Mouse (Mus musculus) neural tube, embryonic 10.5 days (tissue): ENCODE data around the gene Wfdc11.
"Not testable (repeated sequence)": the region's sequence is repeated elsewhere in the genome, so short reads cannot be mapped to it uniquely, and the experiment has no call there.

ENCODE experiments used
- DNase-seq: peaks from one replicate; pipeline ENCODE4 v3.0.0-alpha.2; 2017; ENCODE audit warnings: low spot score; ENCODE audit errors: extremely low spot score

The Wfdc11 gene

DNA sequence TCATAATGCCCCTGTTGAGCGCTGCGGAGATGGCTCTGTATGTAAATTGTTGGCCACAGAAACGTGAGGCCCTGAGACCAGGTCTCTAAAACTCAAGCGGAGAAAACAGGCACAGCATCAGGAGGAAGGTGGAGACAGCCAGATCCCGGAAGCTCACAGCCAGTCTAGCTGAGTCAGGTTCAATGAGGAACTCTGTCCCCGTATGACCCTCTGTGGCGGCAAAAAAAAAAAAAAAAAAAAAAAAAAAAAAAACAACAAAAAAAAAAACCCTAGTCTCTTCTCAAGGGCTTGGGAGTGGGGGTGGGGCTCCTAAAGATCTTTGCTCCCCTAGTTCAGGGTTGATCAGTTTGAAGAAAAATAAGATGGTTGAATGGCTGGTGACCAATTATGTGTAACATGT, 32.8 kb downstream of the Wfdc11 start:
- DNase-seq = no peak

DNA sequence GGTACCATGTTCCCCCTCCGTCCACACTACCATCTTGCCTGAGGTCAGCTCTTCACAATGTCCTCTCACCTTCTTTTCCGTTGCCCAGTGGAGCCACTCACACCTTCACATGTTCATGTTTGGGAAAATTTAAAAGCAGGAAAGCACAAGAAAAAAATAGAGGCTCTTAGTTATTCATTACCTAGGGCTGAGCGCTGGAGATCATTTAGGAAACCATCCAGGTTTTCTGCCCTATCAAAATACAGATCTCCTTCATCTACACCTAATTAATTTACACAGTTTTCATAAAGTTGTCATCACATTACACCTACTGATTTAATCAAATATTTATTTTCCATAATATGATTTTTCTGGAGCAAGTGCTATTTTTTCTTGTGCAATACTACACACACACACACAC, 35.2 kb downstream of the Wfdc11 start, which contains the start of gene Wfdc16:
Gene Wfdc16, minus strand, starts transcription at position 101 of the 400 bp plus-strand sequence.
- DNase-seq = no peak

DNA sequence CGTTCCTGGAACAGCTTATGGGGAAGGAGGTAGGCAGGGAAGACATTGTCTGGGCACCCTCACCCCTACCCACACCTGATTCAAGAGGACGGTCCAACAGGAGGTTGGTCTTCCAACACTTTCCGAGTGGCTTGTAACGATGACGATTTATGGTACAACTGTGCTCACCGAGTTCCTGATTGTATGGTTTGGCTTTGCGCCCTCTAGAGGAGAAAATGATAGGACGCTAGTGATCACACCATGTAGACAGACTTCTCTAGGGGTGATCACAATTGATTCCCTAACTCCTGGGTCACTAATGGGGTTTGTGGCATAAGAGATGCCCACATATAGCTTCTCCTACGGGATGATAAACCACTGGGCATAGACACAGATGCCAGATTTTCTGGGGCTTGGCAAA, 38.6 kb downstream of the Wfdc11 start:
- no peak for DNase-seq

DNA sequence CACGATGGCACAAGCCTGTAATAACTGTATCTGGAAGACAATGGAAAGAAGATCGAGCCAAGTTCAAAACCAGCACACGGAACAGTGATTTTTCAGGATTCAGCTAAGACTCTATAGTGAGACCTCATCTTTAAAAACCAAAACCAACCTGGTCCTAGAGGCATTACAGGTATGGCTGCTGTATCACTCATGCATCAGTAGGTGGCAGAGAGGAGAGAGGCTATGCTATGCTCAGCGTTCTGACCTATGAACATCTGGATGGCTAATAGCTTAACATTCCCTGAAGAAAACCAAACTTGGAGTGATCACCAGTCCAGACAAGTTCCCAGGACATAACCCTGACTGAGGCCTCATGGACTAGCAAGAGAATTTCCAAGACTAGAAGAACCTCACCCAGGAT, 52.1 kb downstream of the Wfdc11 start:
- DNase-seq = no peak

DNA sequence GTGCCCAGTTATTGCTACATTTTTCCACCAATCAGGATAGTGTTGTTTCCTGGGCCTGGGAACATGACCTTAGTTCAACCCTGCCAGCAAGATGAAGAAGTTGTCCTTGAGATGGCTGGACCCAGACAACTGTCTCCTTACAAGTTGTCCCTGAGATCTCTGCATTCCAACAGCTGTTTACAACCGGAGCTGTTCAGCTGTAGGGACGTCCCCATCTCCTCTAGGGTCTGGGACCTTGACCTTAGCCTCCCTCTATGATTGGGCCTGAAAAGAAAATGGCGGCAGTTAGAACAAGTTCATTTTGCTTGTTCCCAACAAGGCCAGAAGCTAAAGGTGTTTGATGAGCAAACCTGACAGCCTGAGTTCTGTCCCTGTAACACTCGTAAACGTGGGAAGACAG, 54.8 kb downstream of the Wfdc11 start:
- DNase-seq = no peak

DNA sequence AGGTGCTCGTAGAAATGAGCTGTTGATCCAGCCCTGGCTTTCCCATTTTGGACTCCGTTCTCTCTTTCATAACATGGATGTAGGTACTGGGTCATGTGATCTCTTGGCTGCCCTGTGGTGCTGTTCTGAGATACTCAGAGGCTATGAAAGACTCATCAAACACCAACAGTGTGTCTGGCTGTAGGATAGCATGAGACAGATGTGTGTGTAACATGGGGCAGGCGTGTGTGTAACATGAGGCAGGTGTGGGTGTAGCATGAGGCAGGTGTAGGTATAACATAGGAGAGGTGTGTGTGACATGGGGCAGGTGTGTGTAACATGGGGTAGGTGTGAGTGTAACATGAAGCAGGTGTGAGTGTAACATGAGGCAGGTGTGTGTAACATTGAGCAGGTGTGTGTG, 58.5 kb downstream of the Wfdc11 start:
- no peak for DNase-seq

DNA sequence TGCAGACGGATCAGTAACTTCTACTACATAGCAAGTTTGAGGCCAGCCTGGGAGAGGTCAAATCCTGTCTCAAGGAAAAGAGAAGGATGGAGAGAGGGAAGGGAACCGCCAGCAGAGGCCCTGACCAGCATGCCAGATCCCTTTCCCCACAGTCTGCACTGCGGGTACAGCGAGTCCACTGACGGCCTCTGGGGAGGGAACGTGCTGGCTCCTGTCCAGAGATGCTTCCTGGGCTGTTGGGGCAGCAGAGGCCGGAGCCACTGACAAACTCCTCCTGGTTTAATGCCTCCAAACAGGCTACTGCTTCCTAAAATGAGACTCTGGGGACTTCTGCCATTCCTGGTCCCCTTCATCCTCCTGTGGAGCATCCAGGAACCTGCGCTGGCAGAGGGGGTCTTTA, 60.4 kb downstream of the Wfdc11 start, which contains the start of the genes Wfdc6b and Wfdc8:
Gene Wfdc6b, plus strand, starts transcription at position 52 of the 400 bp plus-strand sequence.
Gene Wfdc8, minus strand, starts transcription at position 156 of the 400 bp plus-strand sequence.
- DNase-seq = not testable (repeated sequence)
